In the genomic region with DNA sequence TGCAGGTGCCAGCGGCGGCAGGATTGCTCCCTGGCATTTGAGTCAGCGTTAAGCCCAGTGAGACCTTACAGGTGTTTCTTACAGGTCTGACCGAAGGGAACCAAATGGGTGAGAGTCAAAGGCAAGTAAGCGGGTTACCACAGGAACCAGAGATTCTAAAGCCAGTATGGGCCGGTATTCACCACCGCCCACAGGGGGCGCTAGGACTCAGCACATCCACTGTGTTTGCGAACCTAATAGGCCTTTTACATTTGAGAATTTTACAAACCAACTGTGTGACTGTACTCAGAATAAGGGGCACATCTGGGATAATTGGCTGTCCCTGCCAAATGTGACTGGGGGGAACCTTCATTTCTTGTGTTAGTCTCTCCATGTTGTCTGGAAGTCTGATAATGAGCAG, we compare ENCODE assay signal across 10 mouse cellular contexts. TPM values are rescaled to one million over a fixed set of nuclear protein-coding genes. Genes with fewer than 3 reads are reported as not detected.
DNase-seq lines count a peak whose midpoint lies in the region; ATAC-seq and TF ChIP-seq lines count a peak whose summit lies in the region.
"Had no signal": no experiment of that assay in that cellular context is flagged by ENCODE, and none has a peak within 500 bp of the region (broad histone marks: within the 10 kb centered on the region; RNA-seq: fewer than 3 reads in every experiment).

No protein-coding gene starts in this region.

- no peak overlapping the region for H3K9ac ChIP-seq in forebrain, postnatal 0 days
- no peak overlapping the region for H3K9ac ChIP-seq in forebrain, embryonic 15.5 days (replicated peaks)
- H3K9ac ChIP-seq: limb, embryonic 12.5 days; stomach, embryonic 15.5 days had no signal

- H3K4me1 ChIP-seq in forebrain, postnatal 0 days (ENCODE audit: insufficient read depth) = no peaks in the 10 kb centered on the region
- H3K4me1 ChIP-seq in forebrain, embryonic 15.5 days = no peaks in the 10 kb centered on the region
- H3K4me1 ChIP-seq: stomach, embryonic 15.5 days had no signal

- no peaks in the 10 kb centered on the region for H3K9me3 ChIP-seq in forebrain, postnatal 0 days (ENCODE audit: low read length)
- H3K9me3 ChIP-seq in forebrain, embryonic 15.5 days = no peaks in the 10 kb centered on the region
- H3K9me3 ChIP-seq: limb, embryonic 12.5 days; stomach, embryonic 15.5 days had no signal

- no peaks in the 10 kb centered on the region for H3K36me3 ChIP-seq in forebrain, postnatal 0 days (ENCODE audit: insufficient read depth)
- no peaks in the 10 kb centered on the region for H3K36me3 ChIP-seq in forebrain, embryonic 15.5 days
- H3K36me3 ChIP-seq: stomach, embryonic 15.5 days had no signal

- WGBS in forebrain, postnatal 0 days = 15% methylated on average over 9 of the region's 9 CpGs
- WGBS in forebrain, embryonic 15.5 days = 17% methylated on average over 9 of the region's 9 CpGs

- peak; percentile 68 for DNase-seq in forebrain, postnatal 0 days
- DNase-seq in right cerebral cortex, adult 2 months (ENCODE audit: low spot score in 2 of 2) = peak; percentile 44 to 51
- DNase-seq in right cerebral cortex, postnatal 36 days (ENCODE audit: low spot score in 2 of 2) = no peak
- peak; percentile 33 for DNase-seq in cerebellum, adult 8-10 months
- DNase-seq in hindlimb bud, embryonic 11.5 days (ENCODE audit: extremely low spot score, low read depth, low spot score) = peak; percentile 37
- peak; percentile 68 for DNase-seq in lung, postnatal 10 days
- peak; percentile 19 for DNase-seq in thymus, postnatal 25 days

- no peak for ATAC-seq in forebrain, postnatal 0 days
- ATAC-seq in forebrain, embryonic 15.5 days (replicated peaks) = no peak

- peak; percentile 75 for TF ChIP-seq CTCF in forebrain, postnatal 0 days (IDR thresholded peaks at IDR 0.05; ENCODE audit: low read depth)

- H3K27ac ChIP-seq in forebrain, postnatal 0 days (ENCODE audit: low read depth, low read length) = no peak overlapping the region
- H3K27ac ChIP-seq in forebrain, embryonic 15.5 days (replicated peaks) = no peak overlapping the region
- H3K27ac ChIP-seq: limb, embryonic 12.5 days; stomach, embryonic 15.5 days had no signal

- no peaks in the 10 kb centered on the region for H3K27me3 ChIP-seq in forebrain, postnatal 0 days (ENCODE audit: insufficient read depth, low read length)
- H3K27me3 ChIP-seq in forebrain, embryonic 15.5 days = no peaks in the 10 kb centered on the region
- H3K27me3 ChIP-seq: limb, embryonic 12.5 days; stomach, embryonic 15.5 days had no signal

- no peak overlapping the region for H3K4me3 ChIP-seq in forebrain, postnatal 0 days (ENCODE audit: low read depth, low read length)
- H3K4me3 ChIP-seq in forebrain, embryonic 15.5 days = no peak overlapping the region
- H3K4me3 ChIP-seq: limb, embryonic 12.5 days; stomach, embryonic 15.5 days had no signal

- no peak overlapping the region for H3K4me2 ChIP-seq in forebrain, postnatal 0 days (ENCODE audit: low read depth)
- H3K4me2 ChIP-seq in forebrain, embryonic 15.5 days (replicated peaks) = no peak overlapping the region
- H3K4me2 ChIP-seq: limb, embryonic 12.5 days; stomach, embryonic 15.5 days had no signal

RNA-seq across cellular contexts. Expression of gene Ptpru, which starts 54.1 kb away (rescaled TPM):
- 18.5 and 27.4 TPM in 2 replicates for total RNA-seq in forebrain, postnatal 0 days (2014; rRNA removed)
- 15.0 and 21.2 TPM in 2 replicates for polyA plus RNA-seq in forebrain, postnatal 0 days (2015; fragmentation: Nextera tagmentation; extraction: Ambion mirVana)
- 23.9 and 25.2 TPM in 2 replicates for polyA plus RNA-seq in forebrain, embryonic 15.5 days (2015; fragmentation: Nextera tagmentation; extraction: Ambion mirVana)

RNA-seq across cellular contexts. Expression of gene Mecr, which starts 59.2 kb away (rescaled TPM):
- total RNA-seq in forebrain, postnatal 0 days (2014; rRNA removed) = 20.3 and 22.2 TPM in 2 replicates
- polyA plus RNA-seq in forebrain, postnatal 0 days (2015; fragmentation: Nextera tagmentation; extraction: Ambion mirVana) = 31.8 and 32.1 TPM in 2 replicates
- 40.2 and 41.2 TPM in 2 replicates for polyA plus RNA-seq in forebrain, embryonic 15.5 days (2015; fragmentation: Nextera tagmentation; extraction: Ambion mirVana)

Comparison
In these comparisons a context has a peak if more than half of its experiments do, and no peak if none do; other contexts are left out.
1. DNase-seq: peak in forebrain, postnatal 0 days (single experiment), right cerebral cortex, adult 2 months (2 of 2), cerebellum, adult 8-10 months (single experiment), hindlimb bud, embryonic 11.5 days (single experiment), lung, postnatal 10 days (single experiment) and thymus, postnatal 25 days (single experiment); none in right cerebral cortex, postnatal 36 days (0 of 2).